Mouse (Mus musculus) cerebellum, adult 2 months (tissue): ENCODE results near the gene Pias4.

Experiments
- CTCF ChIP-seq: fragments of 200-500 bp; IDR thresholded peaks from 2 replicates; pipeline ENCODE4 v1.5.1; 2011; ENCODE audit warnings: low read depth, mild to moderate bottlenecking, control low read depth, low read length, moderate library complexity, borderline replicate concordance; ENCODE audit not compliant: insufficient read depth
- POLR2A ChIP-seq: fragments of 200-500 bp; IDR thresholded peaks from 2 replicates; pipeline ENCODE4 v1.6.1; 2011; ENCODE audit warnings: low read length, control low read depth, borderline replicate concordance; ENCODE audit not compliant: insufficient read depth

GRCm38 (mm10) chr10:81183805-81184204, 16.1 kb upstream of the Pias4 start, which contains the start of gene 4930442H23Rik:
- TF ChIP-seq CTCF (no peak), POLR2A (no peak)
